Mouse (Mus musculus) thymus, postnatal 36 days (tissue): ENCODE measurements around the gene Fpr-rs6.

Experiments used
- DNase-seq, 2 experiments: peaks; one replicate each; pipeline ENCODE4 v3.0.0; 2022; ENCODE audit warnings: mixed read lengths in 2 of 2

Fpr-rs6 gene

GRCm38 (mm10) chr17:20182997-20183396 lies at the start of gene Fpr-rs6:
Gene Fpr-rs6 (minus strand): TSS chr17:20183097.
- no peak for DNase-seq
